Mouse (Mus musculus) small intestine, adult 2 months (tissue): Measurements from ENCODE around the gene Lrwd1. TPM values are rescaled to one million over a fixed set of nuclear protein-coding genes. Genes with fewer than 3 reads are reported as not detected.

Experiments
- H3K27ac ChIP-seq: fragments of 200-500 bp; 2 replicates; pipeline ENCODE4 v1.5.1; 2012; ENCODE audit warnings: low read depth, low read length, control low read depth, inconsistent platforms; ENCODE audit not compliant: insufficient read depth
- H3K27me3 ChIP-seq: fragments of 200-500 bp; 2 replicates; pipeline ENCODE4 v1.6.1; 2012; ENCODE audit warnings: mild to moderate bottlenecking, moderate library complexity, low read length, inconsistent platforms; ENCODE audit not compliant: control insufficient read depth, insufficient read depth
- H3K36me3 ChIP-seq: fragments of 200-500 bp; 2 replicates; pipeline ENCODE4 v1.6.1; 2012; ENCODE audit warnings: mild to moderate bottlenecking, low read length, control low read depth, inconsistent platforms; ENCODE audit not compliant: control insufficient read depth, insufficient read depth
- H3K4me1 ChIP-seq: fragments of 200-500 bp; 2 replicates; pipeline ENCODE4 v1.6.1; 2012; ENCODE audit warnings: low read length, inconsistent platforms, mixed read lengths; ENCODE audit not compliant: control insufficient read depth, insufficient read depth, insufficient read length
- H3K4me3 ChIP-seq: fragments of 200-500 bp; 2 replicates; pipeline ENCODE4 v1.5.1; 2012; ENCODE audit warnings: low read depth, mild to moderate bottlenecking, control low read depth, inconsistent platforms, low read length, moderate library complexity
- CTCF ChIP-seq: fragments of 200-500 bp; IDR thresholded peaks from 2 replicates; pipeline ENCODE4 v1.5.1; 2012; ENCODE audit warnings: low read depth, mild to moderate bottlenecking, control low read depth, inconsistent platforms, low read length, moderate library complexity, mixed read lengths; ENCODE audit not compliant: insufficient replicate concordance, insufficient read length; ENCODE audit errors: extremely low read depth
- POLR2A ChIP-seq: fragments of 200-500 bp; IDR thresholded peaks from 2 replicates; pipeline ENCODE4 v1.6.1; 2012; ENCODE audit warnings: low read depth, mild to moderate bottlenecking, control low read depth, inconsistent platforms, low read length, moderate library complexity
- WGBS: fragments of 180-500 bp; shearing (Covaris S2); methylation state at CpG from one replicate; pipeline ENCODE4 v1.1.7; 2018; 5-methylcytosine and 5-hydroxymethylcytosine counted together
- polyA plus RNA-seq: library from polyadenylated mRNA; depleted of rRNA; stranded (reverse); fragments of >200 nt; gene quantifications from 2 replicates; pipeline ENCODE4 v1.2.3, GENCODE M21; 2012

Gene Lrwd1
- polyA plus RNA-seq, 1 experiment = 16.9 TPM

DNA sequence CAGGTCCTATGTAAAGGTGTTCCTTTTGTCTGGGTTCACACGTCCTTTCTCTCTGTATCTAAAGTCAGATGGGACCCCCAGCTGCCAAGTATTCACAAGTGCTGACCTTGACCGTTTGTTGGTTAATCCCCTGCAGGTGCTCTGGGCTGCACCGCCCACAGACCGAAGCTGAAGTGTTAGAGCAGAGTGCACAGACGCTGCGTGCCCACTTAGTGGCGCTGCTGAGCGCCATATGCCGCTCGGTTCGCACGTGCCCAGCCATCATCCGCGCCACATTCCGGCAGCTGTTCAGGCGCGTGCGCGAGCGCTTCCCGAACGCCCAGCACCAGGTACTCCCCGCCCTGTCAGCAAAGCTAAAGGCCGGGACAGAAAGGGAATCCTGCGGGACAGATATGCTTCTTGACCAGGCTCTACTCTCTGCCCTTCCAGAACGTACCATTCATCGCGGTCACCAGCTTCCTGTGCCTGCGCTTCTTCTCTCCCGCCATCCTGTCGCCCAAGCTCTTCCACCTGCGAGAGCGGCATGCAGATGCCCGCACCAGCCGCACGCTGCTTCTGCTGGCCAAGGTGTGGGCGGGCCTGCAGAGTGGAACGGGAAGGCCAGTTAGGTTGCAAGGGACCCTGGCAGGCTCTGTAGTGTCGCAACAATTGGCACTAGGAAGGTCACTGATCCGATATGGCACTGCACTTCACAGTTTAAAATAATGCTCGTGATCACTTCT is 33.6 kb downstream of the Lrwd1 start:
- Histone ChIP-seq H3K27ac (no peak overlapping the region), H3K4me3 (peak overlapping the region; percentile 45), H3K36me3 (no peaks in the 10 kb centered on the region), H3K27me3 (no peaks in the 10 kb centered on the region), H3K4me1 (peaks cover 11% of the 10 kb centered on the region)
- WGBS = 10% methylated on average over 41 of the region's 41 CpGs
- TF ChIP-seq POLR2A (no peak), CTCF (peak; percentile 87)

DNA sequence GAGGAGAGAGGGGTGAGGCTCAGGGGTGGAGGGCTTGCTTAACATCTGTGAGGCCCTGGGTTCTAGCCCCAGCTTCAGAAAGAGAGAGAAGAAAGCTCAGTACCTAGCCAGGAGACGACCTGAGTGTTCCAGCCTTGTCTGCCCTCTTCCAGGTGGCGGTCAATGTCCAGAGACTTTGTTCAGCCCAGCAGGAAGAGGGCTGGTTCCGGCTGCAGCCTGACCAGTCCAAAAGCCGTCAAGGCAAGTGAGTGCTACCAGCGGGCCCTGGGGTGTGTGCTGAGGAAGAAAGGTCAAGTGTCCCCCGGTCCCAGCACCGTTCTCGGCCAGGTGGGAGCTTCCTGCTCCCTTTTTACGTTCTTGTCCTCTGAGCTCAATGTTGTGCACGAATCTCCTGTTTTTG is 37.3 kb downstream of the Lrwd1 start:
- TF ChIP-seq POLR2A = no peak
- 73% methylated on average over 10 of the region's 10 CpGs for WGBS

GRCm38 (mm10) chr5:136095089-136095488 is 40.8 kb downstream of the Lrwd1 start:
- 80% methylated on average over 7 of the region's 7 CpGs for whole genome bisulfite sequencing
- peaks cover 5% of the 10 kb centered on the region; the same call in 1 of the 2 replicates for H3K36me3 ChIP-seq
- no peak for TF ChIP-seq POLR2A
- TF ChIP-seq CTCF = no peak
- no peak overlapping the region for H3K4me3 ChIP-seq
- no peaks in the 10 kb centered on the region for H3K27me3 ChIP-seq
- peaks cover 2% of the 10 kb centered on the region for H3K4me1 ChIP-seq
- no peak overlapping the region for H3K27ac ChIP-seq

More for the DNA sequence above, 37.3 kb downstream of the Lrwd1 start:
- Histone ChIP-seq H3K27ac (peak overlapping the region; percentile 51; the same call in 1 of the 2 replicates), H3K36me3 (no peaks in the 10 kb centered on the region), H3K27me3 (no peaks in the 10 kb centered on the region), H3K4me1 (peaks cover 9% of the 10 kb centered on the region), H3K4me3 (0 out of 2 replicates have a peak overlapping the region, but pooled peaks have one; percentile 18)

DNA sequence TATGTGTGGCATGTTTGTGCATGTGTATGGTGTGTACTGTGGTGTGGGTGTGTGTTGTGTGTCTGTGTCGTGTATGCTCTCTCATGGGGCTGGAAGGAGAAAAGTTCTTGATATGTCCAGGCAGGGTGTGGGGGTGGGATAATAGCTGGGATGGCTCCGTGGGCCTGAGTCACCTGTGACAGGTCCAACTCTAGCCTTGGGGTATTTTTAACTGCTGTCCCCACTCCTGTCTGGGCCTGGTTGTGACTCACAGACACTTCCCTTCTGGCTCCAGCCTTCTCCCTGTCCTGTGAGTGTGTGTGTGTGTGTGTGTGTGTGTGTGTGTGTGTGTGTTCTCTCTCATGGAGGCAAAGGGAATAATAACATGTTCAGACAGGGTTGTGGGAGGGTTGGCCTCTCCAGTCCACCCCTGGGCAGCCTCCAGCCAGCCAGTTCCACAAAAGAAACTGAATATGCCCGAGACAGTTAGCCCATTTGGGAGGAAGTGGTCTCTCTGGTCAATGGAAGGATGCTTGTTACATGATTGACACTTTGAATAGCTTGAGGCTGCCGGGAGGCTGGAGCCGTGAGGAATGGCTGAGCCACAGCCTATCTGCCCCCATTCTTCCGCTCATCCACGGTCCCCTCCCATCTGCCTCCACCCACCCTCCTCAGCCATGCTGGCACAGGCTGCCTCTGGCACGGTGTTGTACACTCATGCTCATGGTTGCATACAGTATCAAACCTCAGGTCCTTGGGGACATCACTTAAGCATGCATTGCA is 41.4 kb downstream of the Lrwd1 start:
- Histone ChIP-seq H3K36me3 (peaks cover 5% of the 10 kb centered on the region; the same call in 1 of the 2 replicates), H3K27me3 (no peaks in the 10 kb centered on the region), H3K4me3 (no peak overlapping the region), H3K4me1 (peaks cover 2% of the 10 kb centered on the region), H3K27ac (no peak overlapping the region)
- TF ChIP-seq POLR2A (no peak), CTCF (no peak)
- 70% methylated on average over 8 of the region's 8 CpGs for WGBS

- peaks cover 5% of the 10 kb centered on the region; the same call in 1 of the 2 replicates for H3K36me3 ChIP-seq
- no peak overlapping the region for H3K4me3 ChIP-seq
- no peak for TF ChIP-seq POLR2A
- no peak for TF ChIP-seq CTCF
- H3K27me3 ChIP-seq = no peaks in the 10 kb centered on the region
- H3K27ac ChIP-seq = no peak overlapping the region
- 74% methylated on average over 5 of the region's 5 CpGs for WGBS
- H3K4me1 ChIP-seq = peaks cover 5% of the 10 kb centered on the region; the same call in 1 of the 2 replicates
Observed at GRCm38 (mm10) chr5:136091927-136092326, 43.9 kb downstream of the Lrwd1 start.

DNA sequence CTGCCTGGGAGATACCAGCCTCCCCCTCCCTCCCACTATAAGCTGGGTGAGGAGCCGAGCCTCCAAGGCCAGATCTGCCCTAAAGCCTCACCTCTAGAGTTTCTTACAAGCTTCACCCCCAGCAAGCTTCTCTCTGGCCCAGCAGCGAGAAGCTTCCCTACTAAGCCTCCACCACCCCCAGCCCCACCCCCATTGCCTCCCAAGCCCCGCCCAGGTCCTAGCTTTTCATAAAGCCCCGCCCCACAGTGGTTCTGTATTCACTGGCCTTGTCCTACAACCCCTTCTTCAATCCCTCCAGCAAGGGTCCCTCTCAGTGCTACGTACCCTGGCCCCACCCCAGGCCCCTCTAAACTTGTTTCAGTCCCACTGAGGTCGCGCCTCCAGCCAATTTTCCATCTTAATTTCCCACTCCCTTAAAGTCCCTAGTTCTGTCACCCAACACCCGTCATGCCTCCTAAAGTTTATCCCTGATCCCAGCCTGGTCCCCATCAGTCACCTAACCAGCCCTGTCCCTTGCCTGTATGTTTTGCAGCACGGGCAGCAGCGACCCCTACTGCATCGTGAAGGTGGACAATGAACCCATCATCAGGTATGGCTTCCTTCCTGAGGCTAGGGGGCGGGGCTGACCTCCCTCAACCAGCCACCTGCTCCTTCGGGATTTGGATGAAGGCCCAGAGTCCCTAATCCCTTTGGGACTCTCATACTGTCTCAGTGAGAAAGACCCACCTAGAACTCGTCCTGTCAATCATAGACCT is 46.9 kb downstream of the Lrwd1 start:
- TF ChIP-seq CTCF (no peak), POLR2A (no peak)
- H3K4me3 ChIP-seq = no peak overlapping the region
- no peak overlapping the region for H3K27ac ChIP-seq
- no peaks in the 10 kb centered on the region for H3K27me3 ChIP-seq
- WGBS = 42% methylated on average over 14 of the region's 14 CpGs
- H3K36me3 ChIP-seq = peaks cover 5% of the 10 kb centered on the region; the same call in 1 of the 2 replicates
- peaks cover 12% of the 10 kb centered on the region for H3K4me1 ChIP-seq
